Mouse (Mus musculus): Measurements from ENCODE around the gene Cyp2d22. TPM values are rescaled to one million over a fixed set of nuclear protein-coding genes. Genes with fewer than 3 reads are reported as not detected.

The Cyp2d22 gene
- total and polyA plus RNA-seq, 2 experiments from 2014 or later, result 1.7 to 2.4 TPM

DNA sequence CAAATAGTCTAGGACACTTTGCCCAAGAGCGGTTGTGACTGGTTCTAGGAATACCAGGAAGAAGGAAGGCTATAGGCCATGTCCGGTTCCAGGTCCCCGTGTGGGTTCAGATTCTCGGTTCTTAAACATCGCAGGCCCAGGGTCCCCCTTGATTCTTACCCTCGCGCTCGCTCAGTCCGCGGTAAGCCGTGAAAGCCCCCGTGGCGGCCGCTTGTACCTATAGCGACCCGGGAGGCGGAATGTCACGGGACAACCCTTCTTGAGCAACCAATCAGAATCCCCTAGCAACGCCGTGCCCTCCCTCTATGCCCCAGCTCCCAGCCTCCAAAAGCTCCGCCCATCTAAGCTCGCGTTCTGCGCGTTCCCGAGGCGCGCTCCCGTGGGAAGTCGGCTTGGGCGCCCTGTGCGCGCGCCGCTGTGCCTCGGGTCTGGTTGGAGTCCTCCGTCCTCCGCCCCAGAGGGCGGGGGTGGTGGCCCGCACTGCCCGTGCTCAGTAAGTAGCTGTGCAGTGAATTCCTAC lies 41.4 kb downstream of the Cyp2d22 start, which contains the start of the genes Naga, Pheta2 and Smdt1:
TSS of gene Naga (minus strand) at position 333 of the 520 bp plus-strand sequence.
TSS of gene Pheta2 (plus strand) at position 350 of the 520 bp plus-strand sequence.
TSS of gene Smdt1 (plus strand) at position 367 of the 520 bp plus-strand sequence.
- peak; percentile 18; the same call in 1 of the 2 replicates for TF ChIP-seq CTCF (IDR thresholded peaks at IDR 0.05)
- H3K4me2 ChIP-seq (ENCODE audit: low read depth, low read length, poor library complexity, severe bottlenecking), result peak within 1 kb of the TSS; percentile 60
- H3K9ac ChIP-seq (replicated peaks; ENCODE audit: low read length, poor library complexity, severe bottlenecking), result peak within 1 kb of the TSS; percentile 50
- peak within 1 kb of the TSS; percentile 43 for H3K4me3 ChIP-seq (ENCODE audit: low read depth, low read length)
- DNase-seq (ENCODE audit: low spot score), result peak; percentile 97
- H3K4me1 ChIP-seq (ENCODE audit: insufficient read depth, low read length), result peaks cover 7% of the 10 kb centered on the region
- H3K36me3 ChIP-seq (ENCODE audit: insufficient read depth, low read length), result peaks cover 17% of the 10 kb centered on the region; the same call in 1 of the 2 replicates
- peak; percentile 91 for ATAC-seq (ENCODE audit: low FRiP score)
- peaks cover 9% of the 10 kb centered on the region; the same call in 1 of the 2 replicates for H3K27me3 ChIP-seq (ENCODE audit: insufficient read depth, low read length)
- WGBS, result under 1% methylated on average over 41 of the region's 41 CpGs
- peak within 1 kb of the TSS; percentile 19; the same call in 1 of the 2 replicates for H3K27ac ChIP-seq (ENCODE audit: low read depth, low read length)
- no peaks in the 10 kb centered on the region for H3K9me3 ChIP-seq (ENCODE audit: low read length)

DNA sequence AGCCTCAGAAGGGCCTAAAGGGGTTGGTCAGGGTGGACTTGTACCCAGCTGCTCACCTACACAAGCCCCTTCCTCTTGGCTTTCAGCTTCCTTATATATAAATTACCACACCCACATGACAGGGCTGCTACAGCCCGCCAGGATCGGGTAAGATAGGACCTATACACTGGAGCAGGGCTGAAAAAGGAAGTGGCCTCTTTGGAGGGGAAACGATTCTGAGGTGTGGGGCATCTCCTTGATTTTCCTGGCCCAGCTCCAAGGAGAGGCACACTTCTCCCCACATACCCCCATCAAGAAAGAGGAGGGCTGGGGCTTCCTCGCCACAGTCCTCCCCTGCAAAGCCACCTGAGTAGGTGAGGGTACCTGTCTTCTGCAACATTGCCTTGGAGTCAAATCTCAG lies 42.2 kb downstream of the Cyp2d22 start:
- ATAC-seq (ENCODE audit: low FRiP score) (no peak), DNase-seq (ENCODE audit: low spot score) (no peak)
- WGBS, result 55% methylated on average over 4 of the region's 4 CpGs
- Histone ChIP-seq H3K4me3 (ENCODE audit: low read depth, low read length) (peak overlapping the region; percentile 43), H3K9ac (replicated peaks; ENCODE audit: low read length, poor library complexity, severe bottlenecking) (peak overlapping the region; percentile 50), H3K9me3 (ENCODE audit: low read length) (no peaks in the 10 kb centered on the region), H3K4me2 (ENCODE audit: low read depth, low read length, poor library complexity, severe bottlenecking) (peak overlapping the region; percentile 60), H3K27ac (ENCODE audit: low read depth, low read length) (no peak overlapping the region), H3K27me3 (ENCODE audit: insufficient read depth, low read length) (peaks cover 9% of the 10 kb centered on the region; the same call in 1 of the 2 replicates), H3K36me3 (ENCODE audit: insufficient read depth, low read length) (peaks cover 17% of the 10 kb centered on the region; the same call in 1 of the 2 replicates), H3K4me1 (ENCODE audit: insufficient read depth, low read length) (peaks cover 7% of the 10 kb centered on the region)
- TF ChIP-seq CTCF (IDR thresholded peaks at IDR 0.05), result no peak

DNA sequence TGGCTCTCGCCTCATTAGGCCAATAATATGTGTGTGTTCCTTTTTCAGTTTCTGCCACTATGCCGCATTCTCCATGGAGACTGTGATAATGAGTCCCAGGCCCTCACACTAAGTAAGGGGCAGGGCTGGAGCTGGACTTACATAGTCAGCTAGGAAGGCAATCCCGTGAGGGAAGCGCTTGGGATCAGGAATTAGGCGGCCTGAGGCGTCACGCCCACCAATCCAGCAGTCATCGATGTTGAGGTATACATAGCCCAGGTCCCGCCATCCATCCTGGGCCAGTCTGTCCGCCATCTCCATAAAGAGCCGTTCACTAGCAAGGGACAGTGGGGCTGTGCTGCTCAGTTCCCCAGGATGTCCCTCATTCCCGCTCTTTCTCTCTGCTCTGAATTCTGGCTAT lies 43.4 kb downstream of the Cyp2d22 start:
- H3K4me2 ChIP-seq (ENCODE audit: low read depth, low read length, poor library complexity, severe bottlenecking), result no peak overlapping the region
- H3K36me3 ChIP-seq (ENCODE audit: insufficient read depth, low read length), result peaks cover 17% of the 10 kb centered on the region; the same call in 1 of the 2 replicates
- ATAC-seq (ENCODE audit: low FRiP score) (no peak), DNase-seq (ENCODE audit: low spot score) (no peak)
- TF ChIP-seq CTCF (IDR thresholded peaks at IDR 0.05), result no peak
- H3K9me3 ChIP-seq (ENCODE audit: low read length), result no peaks in the 10 kb centered on the region
- H3K27ac ChIP-seq (ENCODE audit: low read depth, low read length), result no peak overlapping the region
- WGBS, result 80% methylated on average over 12 of the region's 12 CpGs
- no peak overlapping the region for H3K4me3 ChIP-seq (ENCODE audit: low read depth, low read length)
- H3K9ac ChIP-seq (replicated peaks; ENCODE audit: low read length, poor library complexity, severe bottlenecking), result no peak overlapping the region
- H3K4me1 ChIP-seq (ENCODE audit: insufficient read depth, low read length), result peaks cover 7% of the 10 kb centered on the region
- H3K27me3 ChIP-seq (ENCODE audit: insufficient read depth, low read length), result peaks cover 9% of the 10 kb centered on the region; the same call in 1 of the 2 replicates

DNA sequence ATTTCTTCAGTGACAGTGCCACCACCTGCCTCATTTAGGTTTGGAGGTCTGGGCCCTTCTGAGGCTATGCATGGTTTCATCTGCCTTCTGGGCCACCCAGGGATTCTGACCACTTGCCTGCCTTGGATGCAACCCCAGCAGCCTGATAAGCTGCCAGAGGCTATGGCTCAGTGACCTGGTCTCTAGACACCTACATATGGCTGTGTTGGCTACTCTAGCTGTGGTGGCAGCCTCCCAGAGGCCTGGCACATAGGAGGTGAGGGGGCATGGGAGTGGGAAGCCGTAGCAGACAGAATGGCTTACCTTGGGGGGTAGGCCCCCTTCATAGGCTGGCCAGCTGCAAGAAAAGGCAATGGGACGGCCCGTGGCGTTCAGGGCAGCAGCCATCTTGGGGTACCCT lies 44.9 kb downstream of the Cyp2d22 start:
- 94% methylated on average over 4 of the region's 4 CpGs for WGBS
- ATAC-seq (ENCODE audit: low FRiP score) (no peak), DNase-seq (ENCODE audit: low spot score) (no peak)
- no peak overlapping the region for H3K27ac ChIP-seq (ENCODE audit: low read depth, low read length)
- 0 out of 2 replicates have a peak, but pooled peaks cover under 1% of the 10 kb centered on the region for H3K27me3 ChIP-seq (ENCODE audit: insufficient read depth, low read length)
- no peak overlapping the region for H3K9ac ChIP-seq (replicated peaks; ENCODE audit: low read length, poor library complexity, severe bottlenecking)
- H3K4me1 ChIP-seq (ENCODE audit: insufficient read depth, low read length), result peaks cover 7% of the 10 kb centered on the region
- H3K4me2 ChIP-seq (ENCODE audit: low read depth, low read length, poor library complexity, severe bottlenecking), result no peak overlapping the region
- no peaks in the 10 kb centered on the region for H3K9me3 ChIP-seq (ENCODE audit: low read length)
- TF ChIP-seq CTCF (IDR thresholded peaks at IDR 0.05), result no peak
- peaks cover 17% of the 10 kb centered on the region; the same call in 1 of the 2 replicates for H3K36me3 ChIP-seq (ENCODE audit: insufficient read depth, low read length)
- no peak overlapping the region for H3K4me3 ChIP-seq (ENCODE audit: low read depth, low read length)

DNA sequence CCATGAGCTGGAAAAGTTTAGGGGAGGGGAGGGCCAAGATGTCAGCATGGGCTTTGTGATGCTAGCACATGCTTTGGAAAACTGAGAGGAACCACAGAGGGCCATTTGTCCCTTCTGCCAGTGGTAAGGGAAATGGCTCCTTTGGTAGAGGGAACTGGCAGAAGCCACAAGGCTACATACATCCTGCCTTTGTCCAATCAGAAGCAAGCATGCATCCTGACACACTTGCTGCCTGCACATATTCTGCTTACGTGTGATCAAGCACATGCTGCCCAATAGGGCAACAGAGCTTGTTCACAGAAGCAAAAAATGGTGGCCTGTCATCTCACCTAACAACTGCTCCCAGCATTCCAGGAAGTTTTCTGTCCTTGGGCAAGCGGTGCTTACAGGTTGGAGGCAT lies 54.7 kb downstream of the Cyp2d22 start:
- H3K27ac ChIP-seq (ENCODE audit: low read depth, low read length), result no peak overlapping the region
- no peak overlapping the region for H3K9ac ChIP-seq (replicated peaks; ENCODE audit: low read length, poor library complexity, severe bottlenecking)
- H3K4me1 ChIP-seq (ENCODE audit: insufficient read depth, low read length), result no peaks in the 10 kb centered on the region
- no peak overlapping the region for H3K4me3 ChIP-seq (ENCODE audit: low read depth, low read length)
- H3K9me3 ChIP-seq (ENCODE audit: low read length), result no peaks in the 10 kb centered on the region
- H3K36me3 ChIP-seq (ENCODE audit: insufficient read depth, low read length), result no peaks in the 10 kb centered on the region
- 79% methylated on average over 2 of the region's 2 CpGs for WGBS
- no peak overlapping the region for H3K4me2 ChIP-seq (ENCODE audit: low read depth, low read length, poor library complexity, severe bottlenecking)
- ATAC-seq (ENCODE audit: low FRiP score) (no peak), DNase-seq (ENCODE audit: low spot score) (no peak)
- H3K27me3 ChIP-seq (ENCODE audit: insufficient read depth, low read length), result no peaks in the 10 kb centered on the region
- no peak for TF ChIP-seq CTCF (IDR thresholded peaks at IDR 0.05)

DNA sequence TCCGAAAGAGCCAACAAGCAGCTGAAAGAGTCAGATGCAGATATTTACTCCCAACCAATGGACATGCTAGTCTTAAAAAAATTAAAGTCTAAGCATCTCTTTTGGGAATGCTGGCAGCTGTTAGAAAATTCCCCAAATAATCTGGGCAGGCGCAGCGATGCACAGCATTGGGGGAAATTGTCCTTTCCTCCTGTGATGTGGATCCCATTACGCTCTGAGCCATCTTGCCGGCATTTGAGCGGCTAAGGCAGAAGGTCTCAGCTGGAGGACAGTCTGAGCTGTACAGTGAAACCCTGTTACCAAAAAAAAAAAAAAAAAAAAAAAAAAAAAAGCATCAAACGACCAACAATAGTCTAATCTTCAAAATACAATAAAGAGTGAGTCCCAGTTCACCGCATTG lies 57.9 kb downstream of the Cyp2d22 start:
- no peaks in the 10 kb centered on the region for H3K4me1 ChIP-seq (ENCODE audit: insufficient read depth, low read length)
- no peak for TF ChIP-seq CTCF (IDR thresholded peaks at IDR 0.05)
- no peaks in the 10 kb centered on the region for H3K27me3 ChIP-seq (ENCODE audit: insufficient read depth, low read length)
- DNase-seq (ENCODE audit: low spot score), result no peak
- H3K9me3 ChIP-seq (ENCODE audit: low read length), result no peaks in the 10 kb centered on the region
- no peak overlapping the region for H3K27ac ChIP-seq (ENCODE audit: low read depth, low read length)
- H3K4me3 ChIP-seq (ENCODE audit: low read depth, low read length), result no peak overlapping the region
- H3K36me3 ChIP-seq (ENCODE audit: insufficient read depth, low read length), result no peaks in the 10 kb centered on the region
- WGBS, result 74% methylated on average over 8 of the region's 8 CpGs
- no peak overlapping the region for H3K4me2 ChIP-seq (ENCODE audit: low read depth, low read length, poor library complexity, severe bottlenecking)
- H3K9ac ChIP-seq (replicated peaks; ENCODE audit: low read length, poor library complexity, severe bottlenecking), result no peak overlapping the region
- ATAC-seq (ENCODE audit: low FRiP score), result no peak

Small RNA genes lying within 50 kb of the gene (microRNA-seq; reads per million reads assigned to microRNA genes)
- gene Gm25990 (ENCODE audit: borderline number of aligned reads) (not detected), gene Gm27331 (ENCODE audit: borderline number of aligned reads) (not detected), gene Mir7684 (ENCODE audit: borderline number of aligned reads) (not detected)

Other genes with a start within 250 kb of the Cyp2d22 start
- 204 and 245 TPM in 2 replicates for gene Srebf2, start 233.1 kb downstream of the Cyp2d22 start, total RNA-seq (2014; rRNA removed)
- gene Srebf2, start 233.1 kb downstream of the Cyp2d22 start, polyA plus RNA-seq (2015; fragmentation: Nextera tagmentation; extraction: Ambion mirVana), result 141 and 150 TPM in 2 replicates
- 6.5 and 7.6 TPM in 2 replicates for gene Shisa8, start 167.4 kb downstream of the Cyp2d22 start, total RNA-seq (2014; rRNA removed)
- gene Shisa8, start 167.4 kb downstream of the Cyp2d22 start, polyA plus RNA-seq (2015; fragmentation: Nextera tagmentation; extraction: Ambion mirVana), result 1.6 and 2.2 TPM in 2 replicates
- gene Tnfrsf13c, start 155.9 kb downstream of the Cyp2d22 start, total RNA-seq (2014; rRNA removed), result 0.94 and 2.1 TPM in 2 replicates
- 0.18 and 0.27 TPM in 2 replicates for gene Tnfrsf13c, start 155.9 kb downstream of the Cyp2d22 start, polyA plus RNA-seq (2015; fragmentation: Nextera tagmentation; extraction: Ambion mirVana)
- 5.2 and 17.9 TPM in 2 replicates for gene Cenpm, start 135.5 kb downstream of the Cyp2d22 start, total RNA-seq (2014; rRNA removed)
- gene Cenpm, start 135.5 kb downstream of the Cyp2d22 start, polyA plus RNA-seq (2015; fragmentation: Nextera tagmentation; extraction: Ambion mirVana), result 10.2 TPM in 2 replicates
- 139 and 156 TPM in 2 replicates for gene 1500009C09Rik, start 127.9 kb downstream of the Cyp2d22 start, total RNA-seq (2014; rRNA removed)
- gene 1500009C09Rik, start 127.9 kb downstream of the Cyp2d22 start, polyA plus RNA-seq (2015; fragmentation: Nextera tagmentation; extraction: Ambion mirVana), result 15.4 and 17.9 TPM in 2 replicates
- 480 and 506 TPM in 2 replicates for gene Sept3, start 105.4 kb downstream of the Cyp2d22 start, total RNA-seq (2014; rRNA removed)
- gene Sept3, start 105.4 kb downstream of the Cyp2d22 start, polyA plus RNA-seq (2015; fragmentation: Nextera tagmentation; extraction: Ambion mirVana), result 369 and 404 TPM in 2 replicates
- gene Wbp2nl, start 81.3 kb downstream of the Cyp2d22 start, total RNA-seq (2014; rRNA removed), result 0.60 and 0.99 TPM in 2 replicates
- 0.11 and 0.23 TPM in 2 replicates for gene Wbp2nl, start 81.3 kb downstream of the Cyp2d22 start, polyA plus RNA-seq (2015; fragmentation: Nextera tagmentation; extraction: Ambion mirVana)
- gene Naga, start 41.3 kb downstream of the Cyp2d22 start, total RNA-seq (2014; rRNA removed), result 36.6 and 38.0 TPM in 2 replicates
- gene Naga, start 41.3 kb downstream of the Cyp2d22 start, polyA plus RNA-seq (2015; fragmentation: Nextera tagmentation; extraction: Ambion mirVana), result 25.0 and 30.8 TPM in 2 replicates
- gene Pheta2, start 41.3 kb downstream of the Cyp2d22 start, total RNA-seq (2014; rRNA removed), result 0.28 and 1.5 TPM in 2 replicates
- 0.82 and 0.88 TPM in 2 replicates for gene Pheta2, start 41.3 kb downstream of the Cyp2d22 start, polyA plus RNA-seq (2015; fragmentation: Nextera tagmentation; extraction: Ambion mirVana)
- 186 and 226 TPM in 2 replicates for gene Smdt1, start 41.3 kb downstream of the Cyp2d22 start, total RNA-seq (2014; rRNA removed)
- 352 and 383 TPM in 2 replicates for gene Smdt1, start 41.3 kb downstream of the Cyp2d22 start, polyA plus RNA-seq (2015; fragmentation: Nextera tagmentation; extraction: Ambion mirVana)
- gene Ndufa6, start 25.9 kb downstream of the Cyp2d22 start, total RNA-seq (2014; rRNA removed), result 241 and 287 TPM in 2 replicates
- gene Ndufa6, start 25.9 kb downstream of the Cyp2d22 start, polyA plus RNA-seq (2015; fragmentation: Nextera tagmentation; extraction: Ambion mirVana), result 481 and 482 TPM in 2 replicates
- gene Cyp2d11, start 13.8 kb upstream of the Cyp2d22 start, total RNA-seq (2014; rRNA removed), result not detected in 2 replicates
- not detected in 2 replicates for gene Cyp2d11, start 13.8 kb upstream of the Cyp2d22 start, polyA plus RNA-seq (2015; fragmentation: Nextera tagmentation; extraction: Ambion mirVana)
- not detected in 2 replicates for gene Cyp2d10, start 26.9 kb upstream of the Cyp2d22 start, total RNA-seq (2014; rRNA removed)
- gene Cyp2d10, start 26.9 kb upstream of the Cyp2d22 start, polyA plus RNA-seq (2015; fragmentation: Nextera tagmentation; extraction: Ambion mirVana), result not detected in 2 replicates
- not detected in 2 replicates for gene Cyp2d9, start 53.2 kb upstream of the Cyp2d22 start, total RNA-seq (2014; rRNA removed)
- not detected in 2 replicates for gene Cyp2d9, start 53.2 kb upstream of the Cyp2d22 start, polyA plus RNA-seq (2015; fragmentation: Nextera tagmentation; extraction: Ambion mirVana)
- not detected in 2 replicates for gene Cyp2d12, start 174.8 kb upstream of the Cyp2d22 start, total RNA-seq (2014; rRNA removed)
- gene Cyp2d12, start 174.8 kb upstream of the Cyp2d22 start, polyA plus RNA-seq (2015; fragmentation: Nextera tagmentation; extraction: Ambion mirVana), result not detected in 2 replicates
- gene Cyp2d34, start 240.7 kb upstream of the Cyp2d22 start, total RNA-seq (2014; rRNA removed), result not detected in 2 replicates
- not detected in 2 replicates for gene Cyp2d34, start 240.7 kb upstream of the Cyp2d22 start, polyA plus RNA-seq (2015; fragmentation: Nextera tagmentation; extraction: Ambion mirVana)